Mouse (Mus musculus) lung, postnatal 0 days (tissue): ENCODE measurements around the gene Gm21698. TPM values are rescaled to one million over a fixed set of nuclear protein-coding genes. Genes with fewer than 3 reads are reported as not detected.
A peak's percentile ranks its signal among the peaks of the same experiment; 100 is the strongest.
"Not testable (repeated sequence)": the region's sequence is repeated elsewhere in the genome, so short reads cannot be mapped to it uniquely, and the experiment has no call there.

ENCODE experiments used
- ATAC-seq: fragments of 200-750 bp; cut with Nextera tagmentation; 2 replicates; pipeline ENCODE4 v1.8.0; 2017; ENCODE audit warnings: moderate library complexity
- DNase-seq: peaks from one replicate; pipeline ENCODE4 v3.0.0-alpha.2; 2016; ENCODE audit warnings: low spot score
- H3K27ac ChIP-seq: fragments of 300-500 bp; sonication (generic); 2 replicates; pipeline ENCODE4 v1.5.1; 2014; ENCODE audit warnings: antibody characterized with exemption, mild to moderate bottlenecking, low read length, mixed read lengths
- H3K27me3 ChIP-seq: fragments of 300-500 bp; sonication (generic); replicated peaks from 2 replicates; pipeline ENCODE4 v1.6.1; 2014; ENCODE audit warnings: low read length, mixed read lengths; ENCODE audit not compliant: insufficient read depth
- H3K36me3 ChIP-seq: fragments of 300-500 bp; sonication (generic); 2 replicates; pipeline ENCODE4 v1.6.1; 2014; ENCODE audit warnings: low read length, mixed read lengths; ENCODE audit not compliant: insufficient read depth
- H3K4me1 ChIP-seq: fragments of 300-500 bp; sonication (generic); 2 replicates; pipeline ENCODE4 v1.6.1; 2014; ENCODE audit warnings: antibody characterized with exemption, low read depth, low read length, mixed read lengths; ENCODE audit not compliant: insufficient read depth
- H3K4me2 ChIP-seq: fragments of 300-500 bp; sonication (generic); replicated peaks from 2 replicates; pipeline ENCODE4 v1.6.1; 2014; ENCODE audit warnings: low read depth, mild to moderate bottlenecking, low read length, moderate library complexity, mixed read lengths
- H3K4me3 ChIP-seq: fragments of 300-500 bp; sonication (generic); 2 replicates; pipeline ENCODE4 v1.5.1; 2014; ENCODE audit warnings: low read depth, low read length
- H3K9ac ChIP-seq: fragments of 300-500 bp; sonication (generic); replicated peaks from 2 replicates; pipeline ENCODE4 v1.6.1; 2014; ENCODE audit warnings: low read depth, mild to moderate bottlenecking
- H3K9me3 ChIP-seq: fragments of 300-500 bp; sonication (generic); 2 replicates; pipeline ENCODE4 v1.6.1; 2016; ENCODE audit warnings: low read length, mixed read lengths
- WGBS: fragments of 180-500 bp; shearing (Covaris S2); extraction: QIAGEN DNeasy Blood & Tissue Kit; methylation state at CpG from one replicate; pipeline ENCODE4 v1.1.7; 2014; 5-methylcytosine and 5-hydroxymethylcytosine counted together
- polyA plus RNA-seq: library from polyadenylated mRNA; unstranded; fragments of >200 nt; fragmentation: Nextera tagmentation; extraction: Ambion mirVana; gene quantifications from 2 replicates; pipeline ENCODE4 v1.2.1, GENCODE M21; 2015

Gm21698 gene
- polyA plus RNA-seq, result not detected in 2 replicates

DNA sequence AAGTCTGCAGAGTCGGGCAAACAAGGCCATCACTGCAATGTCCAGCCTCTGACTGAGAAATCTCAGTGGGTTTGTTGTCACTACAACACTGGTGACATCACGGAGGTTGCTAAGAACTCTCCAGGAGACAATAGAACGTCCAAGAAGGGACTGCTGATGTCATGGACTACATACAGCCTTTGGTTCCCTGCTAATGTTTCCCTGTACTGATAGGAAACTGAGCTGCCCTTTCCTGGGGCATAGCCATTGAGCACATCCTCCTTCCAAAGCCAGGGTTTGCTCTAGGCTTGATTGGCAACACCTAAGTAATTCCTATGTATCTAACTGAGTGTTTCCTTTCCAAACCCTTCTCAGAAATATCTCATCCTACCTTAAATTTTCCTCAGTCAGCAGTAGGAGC, at the start of gene Gm21698:
Gene Gm21698, minus strand, starts transcription at position 101 of the 400 bp plus-strand sequence.
- not testable (repeated sequence) for DNase-seq, H3K36me3 ChIP-seq, H3K9ac ChIP-seq, H3K4me3 ChIP-seq, H3K27me3 ChIP-seq, H3K9me3 ChIP-seq, H3K27ac ChIP-seq, H3K4me1 ChIP-seq, ATAC-seq, H3K4me2 ChIP-seq
- no CpG with 5 or more reads among the region's 3 CpGs for WGBS

DNA sequence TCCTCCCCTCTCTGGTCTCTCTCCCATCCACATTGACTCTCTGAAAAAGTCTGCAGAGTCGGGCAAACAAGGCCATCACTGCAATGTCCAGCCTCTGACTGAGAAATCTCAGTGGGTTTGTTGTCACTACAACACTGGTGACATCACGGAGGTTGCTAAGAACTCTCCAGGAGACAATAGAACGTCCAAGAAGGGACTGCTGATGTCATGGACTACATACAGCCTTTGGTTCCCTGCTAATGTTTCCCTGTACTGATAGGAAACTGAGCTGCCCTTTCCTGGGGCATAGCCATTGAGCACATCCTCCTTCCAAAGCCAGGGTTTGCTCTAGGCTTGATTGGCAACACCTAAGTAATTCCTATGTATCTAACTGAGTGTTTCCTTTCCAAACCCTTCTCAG, 34.4 kb upstream of the Gm21698 start, which contains the start of gene Gm5862:
Gene Gm5862, minus strand, starts transcription at position 101 of the 400 bp plus-strand sequence.
- H3K4me3 ChIP-seq, H3K27ac ChIP-seq, H3K27me3 ChIP-seq, H3K9ac ChIP-seq, ATAC-seq, DNase-seq, H3K4me1 ChIP-seq, H3K4me2 ChIP-seq, H3K9me3 ChIP-seq, H3K36me3 ChIP-seq: not testable (repeated sequence)
- no CpG with 5 or more reads among the region's 3 CpGs for WGBS

DNA sequence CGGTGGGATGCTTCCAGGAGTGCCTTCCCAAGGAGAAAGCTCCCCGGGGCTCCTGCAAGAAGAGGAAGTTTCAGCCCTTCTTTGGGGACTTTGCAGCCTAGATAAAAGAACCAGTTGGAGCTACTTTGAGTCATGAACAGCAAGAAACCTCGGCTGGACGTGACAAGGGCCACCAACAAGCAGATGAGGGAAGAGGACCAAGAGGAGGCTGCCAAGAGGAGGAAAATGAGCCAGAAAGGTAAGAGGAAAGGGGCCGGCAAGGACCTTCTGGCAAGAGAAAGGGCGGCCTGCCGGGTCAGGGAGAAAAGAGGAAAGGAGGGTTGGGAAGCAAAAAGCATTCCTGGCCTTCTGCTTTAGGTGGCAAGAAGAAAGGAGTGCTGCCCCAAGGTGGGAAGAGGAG, 19.2 kb upstream of the Gm21698 start:
- not testable (repeated sequence) for ATAC-seq, H3K36me3 ChIP-seq, H3K9me3 ChIP-seq, H3K4me2 ChIP-seq, H3K4me3 ChIP-seq, H3K27ac ChIP-seq, DNase-seq, H3K4me1 ChIP-seq, H3K27me3 ChIP-seq, H3K9ac ChIP-seq
- WGBS, result 64% methylated on average over 6 of the region's 7 CpGs

DNA sequence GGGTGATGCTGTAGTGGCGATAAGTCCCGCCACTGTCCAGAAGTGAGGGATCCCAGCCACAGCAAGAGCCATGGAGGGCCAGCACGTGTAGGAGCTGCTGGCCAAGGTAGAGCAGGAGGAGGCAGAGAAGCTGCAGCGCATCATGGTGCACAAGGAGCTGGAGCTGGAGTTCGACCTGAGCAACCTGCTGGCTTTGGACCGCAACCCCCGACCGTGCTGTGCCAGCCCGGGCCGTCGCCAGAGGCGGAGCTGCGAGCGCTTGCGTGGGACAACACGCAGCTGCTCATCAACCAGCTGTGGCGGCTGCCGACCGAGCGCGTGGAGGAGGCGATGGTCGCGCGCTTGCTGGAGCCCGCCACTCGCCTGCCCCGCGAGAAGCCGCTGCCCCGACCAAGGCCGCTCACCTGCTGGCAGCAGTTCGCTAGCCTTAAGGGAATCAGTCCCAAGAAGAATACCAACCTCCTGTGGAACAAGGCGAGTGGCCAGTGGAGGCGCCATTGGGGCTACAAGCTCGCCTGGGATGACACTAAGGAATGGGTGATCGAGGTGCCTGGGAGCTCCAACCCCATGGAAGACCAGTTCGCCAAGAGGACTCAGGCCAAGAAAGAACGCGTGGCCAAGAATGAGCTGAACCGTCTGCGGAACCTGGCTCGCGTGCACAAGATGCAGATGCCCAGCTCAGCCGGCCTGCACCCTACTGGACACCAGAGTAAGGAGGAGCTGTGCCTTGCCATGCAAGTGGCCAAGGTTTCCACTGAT, 18.7 kb upstream of the Gm21698 start:
- not testable (repeated sequence) for H3K27ac ChIP-seq, H3K9ac ChIP-seq, H3K27me3 ChIP-seq, H3K36me3 ChIP-seq, H3K9me3 ChIP-seq, H3K4me1 ChIP-seq, H3K4me3 ChIP-seq, H3K4me2 ChIP-seq
- DNase-seq, result peak; percentile 5
- ATAC-seq, result peak; percentile 32; the same call in 1 of the 2 replicates
- WGBS, result 15% methylated on average over 39 of the region's 45 CpGs

DNA sequence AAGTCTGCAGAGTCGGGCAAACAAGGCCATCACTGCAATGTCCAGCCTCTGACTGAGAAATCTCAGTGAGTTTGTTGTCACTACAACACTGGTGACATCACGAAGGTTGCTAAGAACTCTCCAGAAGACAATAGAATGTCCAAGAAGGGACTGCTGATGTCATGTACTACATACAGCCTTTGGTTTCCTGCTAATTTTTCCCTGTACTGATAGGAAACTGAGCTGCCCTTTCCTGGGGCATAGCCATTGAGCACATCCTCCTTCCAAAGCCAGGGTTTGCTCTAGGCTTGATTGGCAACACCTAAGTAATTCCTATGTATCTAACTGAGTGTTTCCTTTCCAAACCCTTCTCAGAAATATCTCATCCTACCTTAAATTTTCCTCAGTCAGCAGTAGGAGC, 16.2 kb upstream of the Gm21698 start, which contains the start of gene Gm1979:
Gene Gm1979, minus strand, starts transcription at position 101 of the 400 bp plus-strand sequence.
- H3K27ac ChIP-seq, H3K4me1 ChIP-seq, DNase-seq, ATAC-seq, H3K9ac ChIP-seq, H3K9me3 ChIP-seq, H3K27me3 ChIP-seq, H3K4me3 ChIP-seq, H3K4me2 ChIP-seq, H3K36me3 ChIP-seq: not testable (repeated sequence)
- WGBS, result 88% methylated on average over 1 of the region's 2 CpGs

DNA sequence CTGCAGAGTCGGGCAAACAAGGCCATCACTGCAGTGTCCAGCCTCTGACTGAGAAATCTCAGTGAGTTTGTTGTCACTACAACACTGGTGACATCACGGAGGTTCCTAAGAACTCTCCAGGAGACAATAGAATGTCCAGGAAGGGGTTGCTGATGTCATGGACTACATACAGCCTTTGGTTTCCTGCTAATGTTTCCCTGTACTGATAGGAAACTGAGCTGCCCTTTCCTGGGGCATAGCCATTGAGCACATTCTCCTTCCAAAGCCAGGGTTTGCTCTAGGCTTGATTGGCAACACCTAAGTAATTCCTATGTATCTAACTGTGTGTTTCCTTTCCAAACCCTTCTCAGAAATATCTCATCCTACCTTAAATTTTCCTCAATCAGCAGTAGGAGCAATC, 15.9 kb downstream of the Gm21698 start, which contains the start of gene Gm21680:
Gene Gm21680, minus strand, starts transcription at position 101 of the 400 bp plus-strand sequence.
- not testable (repeated sequence) for H3K27ac ChIP-seq, H3K27me3 ChIP-seq, H3K4me2 ChIP-seq, H3K36me3 ChIP-seq, H3K4me3 ChIP-seq, H3K4me1 ChIP-seq, ATAC-seq, DNase-seq, H3K9ac ChIP-seq, H3K9me3 ChIP-seq
- no CpG with 5 or more reads among the region's 2 CpGs for WGBS

DNA sequence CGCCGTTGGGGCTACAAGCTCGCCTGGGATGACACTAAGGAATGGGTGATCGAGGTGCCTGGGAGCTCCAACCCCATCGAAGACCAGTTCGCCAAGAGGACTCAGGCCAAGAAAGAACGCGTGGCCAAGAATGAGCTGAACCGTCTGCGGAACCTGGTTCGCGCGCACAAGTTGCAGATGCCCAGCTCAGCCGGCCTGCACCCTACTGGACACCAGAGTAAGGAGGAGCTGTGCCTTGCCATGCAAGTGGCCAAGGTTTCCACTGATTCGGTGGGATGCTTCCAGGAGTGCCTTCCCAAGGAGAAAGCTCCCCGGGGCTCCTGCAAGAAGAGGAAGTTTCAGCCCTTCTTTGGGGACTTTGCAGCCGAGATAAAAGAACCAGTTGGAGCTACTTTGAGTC, 31.4 kb downstream of the Gm21698 start:
- H3K4me3 ChIP-seq, H3K27ac ChIP-seq, H3K9ac ChIP-seq, H3K4me2 ChIP-seq, H3K27me3 ChIP-seq, DNase-seq, ATAC-seq, H3K9me3 ChIP-seq, H3K36me3 ChIP-seq, H3K4me1 ChIP-seq: not testable (repeated sequence)
- WGBS, result 57% methylated on average over 16 of the region's 17 CpGs

DNA sequence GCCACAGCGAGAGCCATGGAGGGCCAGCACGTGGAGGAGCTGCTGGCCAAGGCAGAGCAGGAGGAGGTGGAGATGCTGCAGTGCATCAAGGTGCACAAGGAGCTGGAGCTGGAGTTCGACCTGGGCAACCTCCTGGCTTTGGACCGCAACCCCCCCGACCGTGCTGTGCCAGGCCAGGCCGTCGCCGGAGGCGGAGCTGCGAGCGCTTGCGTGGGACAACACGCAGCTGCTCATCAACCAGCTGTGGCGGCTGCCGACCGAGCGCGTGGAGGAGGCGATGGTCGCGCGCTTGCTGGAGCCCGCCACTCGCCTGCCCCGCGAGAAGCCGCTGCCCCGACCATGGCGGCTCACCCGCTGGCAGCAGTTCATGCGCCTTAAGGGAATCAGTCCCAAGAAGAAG, 31.8 kb downstream of the Gm21698 start:
- H3K27me3 ChIP-seq, H3K4me1 ChIP-seq, H3K27ac ChIP-seq, H3K9ac ChIP-seq, H3K36me3 ChIP-seq, ATAC-seq, H3K4me2 ChIP-seq, H3K9me3 ChIP-seq, H3K4me3 ChIP-seq: not testable (repeated sequence)
- WGBS, result 29% methylated on average over 24 of the region's 32 CpGs
- DNase-seq, result peak; percentile 4

DNA sequence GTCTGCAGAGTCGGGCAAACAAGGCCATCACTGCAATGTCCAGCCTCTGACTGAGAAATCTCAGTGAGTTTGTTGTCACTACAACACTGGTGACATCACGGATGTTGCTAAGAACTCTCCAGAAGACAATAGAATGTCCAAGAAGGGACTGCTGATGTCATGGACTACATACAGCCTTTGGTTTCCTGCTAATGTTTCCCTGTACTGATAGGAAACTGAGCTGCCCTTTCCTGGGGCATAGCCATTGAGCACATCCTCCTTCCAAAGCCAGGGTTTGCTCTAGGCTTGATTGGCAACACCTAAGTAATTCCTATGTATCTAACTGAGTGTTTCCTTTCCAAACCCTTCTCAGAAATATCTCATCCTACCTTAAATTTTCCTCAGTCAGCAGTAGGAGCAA, 34.1 kb downstream of the Gm21698 start, which contains the start of gene Gm21671:
Gene Gm21671, minus strand, starts transcription at position 101 of the 400 bp plus-strand sequence.
- not testable (repeated sequence) for H3K9me3 ChIP-seq, H3K4me3 ChIP-seq, H3K36me3 ChIP-seq, DNase-seq, H3K4me2 ChIP-seq, ATAC-seq, H3K9ac ChIP-seq, H3K27me3 ChIP-seq, H3K4me1 ChIP-seq, H3K27ac ChIP-seq
- 64% methylated on average over 2 of the region's 2 CpGs for WGBS
